Mouse (Mus musculus): ENCODE measurements at regions not wholly inside any gene's neighbourhood (a gene's known extent, or its start where the extent isn't known, plus 50 kb on each side); places are given as distances from the start of the nearest gene placed in this dataset.

- peak; percentile 81 for DNase-seq
- Histone ChIP-seq H3K4me3 (replicated peaks; ENCODE audit: low read depth, low read length) (no peak overlapping the region), H3K9me3 (ENCODE audit: control insufficient read depth, low read length) (no peaks in the 10 kb centered on the region), H3K36me3 (ENCODE audit: control insufficient read depth, insufficient read depth, low read length) (no peaks in the 10 kb centered on the region), H3K4me2 (ENCODE audit: low read length) (no peak overlapping the region), H3K27me3 (ENCODE audit: control insufficient read depth, insufficient read depth, low read length) (no peaks in the 10 kb centered on the region), H3K27ac (replicated peaks; ENCODE audit: low read depth, low read length) (no peak overlapping the region), H3K9ac (replicated peaks; ENCODE audit: low read length) (no peak overlapping the region), H3K4me1 (ENCODE audit: control insufficient read depth, insufficient read depth, low read length) (no peaks in the 10 kb centered on the region; the same call in 1 of the 2 replicates)
- 65% methylated on average over 1 of the region's 1 CpGs for WGBS
- ATAC-seq (ENCODE audit: low FRiP score, low TSS enrichment), result no peak
Observed at GRCm38 (mm10) chr14:72300026-72300425, 191.6 kb downstream of the Gm9195 start.

GRCm38 (mm10) chr14:72294631-72295030 is 197.0 kb downstream of the Gm9195 start:
- H3K27me3 ChIP-seq (ENCODE audit: control insufficient read depth, insufficient read depth, low read length), result no peaks in the 10 kb centered on the region
- no peaks in the 10 kb centered on the region for H3K36me3 ChIP-seq (ENCODE audit: control insufficient read depth, insufficient read depth, low read length)
- H3K9me3 ChIP-seq (ENCODE audit: control insufficient read depth, low read length), result no peaks in the 10 kb centered on the region
- H3K9ac ChIP-seq (replicated peaks; ENCODE audit: low read length), result no peak overlapping the region
- no peak overlapping the region for H3K4me2 ChIP-seq (ENCODE audit: low read length)
- no peak overlapping the region for H3K27ac ChIP-seq (replicated peaks; ENCODE audit: low read depth, low read length)
- no peaks in the 10 kb centered on the region; the same call in 1 of the 2 replicates for H3K4me1 ChIP-seq (ENCODE audit: control insufficient read depth, insufficient read depth, low read length)
- no peak overlapping the region for H3K4me3 ChIP-seq (replicated peaks; ENCODE audit: low read depth, low read length)
- DNase-seq (peak; percentile 18), ATAC-seq (ENCODE audit: low FRiP score, low TSS enrichment) (no peak)
- WGBS, result 39% methylated on average over 6 of the region's 6 CpGs

GRCm38 (mm10) chr14:72293677-72294387 is 197.8 kb downstream of the Gm9195 start:
- H3K9me3 ChIP-seq (ENCODE audit: control insufficient read depth, low read length), result no peaks in the 10 kb centered on the region
- H3K27me3 ChIP-seq (ENCODE audit: control insufficient read depth, insufficient read depth, low read length), result no peaks in the 10 kb centered on the region
- 64% methylated on average over 9 of the region's 9 CpGs for WGBS
- H3K4me3 ChIP-seq (replicated peaks; ENCODE audit: low read depth, low read length), result no peak overlapping the region
- no peaks in the 10 kb centered on the region; the same call in 1 of the 2 replicates for H3K4me1 ChIP-seq (ENCODE audit: control insufficient read depth, insufficient read depth, low read length)
- H3K36me3 ChIP-seq (ENCODE audit: control insufficient read depth, insufficient read depth, low read length), result no peaks in the 10 kb centered on the region
- H3K27ac ChIP-seq (replicated peaks; ENCODE audit: low read depth, low read length), result no peak overlapping the region
- H3K9ac ChIP-seq (replicated peaks; ENCODE audit: low read length), result no peak overlapping the region
- H3K4me2 ChIP-seq (ENCODE audit: low read length), result no peak overlapping the region
- ATAC-seq (ENCODE audit: low FRiP score, low TSS enrichment) (0 out of 2 replicates have a peak, but pooled peaks have one; percentile 24), DNase-seq (peak; percentile 82)

- H3K9ac ChIP-seq (replicated peaks; ENCODE audit: low read length), result no peak overlapping the region
- no peak overlapping the region for H3K27ac ChIP-seq (replicated peaks; ENCODE audit: low read depth, low read length)
- no peaks in the 10 kb centered on the region for H3K36me3 ChIP-seq (ENCODE audit: control insufficient read depth, insufficient read depth, low read length)
- H3K4me2 ChIP-seq (ENCODE audit: low read length), result no peak overlapping the region
- H3K9me3 ChIP-seq (ENCODE audit: control insufficient read depth, low read length), result no peaks in the 10 kb centered on the region
- 80% methylated on average over 7 of the region's 7 CpGs for WGBS
- ATAC-seq (ENCODE audit: low FRiP score, low TSS enrichment) (no peak), DNase-seq (peak; percentile 23)
- H3K4me1 ChIP-seq (ENCODE audit: control insufficient read depth, insufficient read depth, low read length), result no peaks in the 10 kb centered on the region; the same call in 1 of the 2 replicates
- no peak overlapping the region for H3K4me3 ChIP-seq (replicated peaks; ENCODE audit: low read depth, low read length)
- H3K27me3 ChIP-seq (ENCODE audit: control insufficient read depth, insufficient read depth, low read length), result no peaks in the 10 kb centered on the region
Observed at GRCm38 (mm10) chr14:72292656-72293299, 198.9 kb downstream of the Gm9195 start.

- Histone ChIP-seq H3K27me3 (ENCODE audit: control insufficient read depth, insufficient read depth, low read length) (no peaks in the 10 kb centered on the region), H3K9ac (replicated peaks; ENCODE audit: low read length) (no peak overlapping the region), H3K36me3 (ENCODE audit: control insufficient read depth, insufficient read depth, low read length) (no peaks in the 10 kb centered on the region), H3K4me3 (replicated peaks; ENCODE audit: low read depth, low read length) (no peak overlapping the region), H3K4me2 (ENCODE audit: low read length) (no peak overlapping the region), H3K27ac (replicated peaks; ENCODE audit: low read depth, low read length) (no peak overlapping the region), H3K9me3 (ENCODE audit: control insufficient read depth, low read length) (no peaks in the 10 kb centered on the region), H3K4me1 (ENCODE audit: control insufficient read depth, insufficient read depth, low read length) (no peaks in the 10 kb centered on the region)
- DNase-seq, result no peak
- 86% methylated on average over 4 of the region's 4 CpGs for WGBS
- ATAC-seq (ENCODE audit: low FRiP score, low TSS enrichment), result no peak
Observed at GRCm38 (mm10) chr14:72277309-72277708, 214.3 kb downstream of the Gm9195 start.

GRCm38 (mm10) chr14:72259255-72259654 is 232.4 kb downstream of the Gm9195 start:
- Histone ChIP-seq H3K4me3 (replicated peaks; ENCODE audit: low read depth, low read length) (no peak overlapping the region), H3K4me2 (ENCODE audit: low read length) (no peak overlapping the region), H3K9ac (replicated peaks; ENCODE audit: low read length) (no peak overlapping the region), H3K36me3 (ENCODE audit: control insufficient read depth, insufficient read depth, low read length) (no peaks in the 10 kb centered on the region), H3K9me3 (ENCODE audit: control insufficient read depth, low read length) (no peaks in the 10 kb centered on the region), H3K4me1 (ENCODE audit: control insufficient read depth, insufficient read depth, low read length) (no peaks in the 10 kb centered on the region), H3K27ac (replicated peaks; ENCODE audit: low read depth, low read length) (no peak overlapping the region), H3K27me3 (ENCODE audit: control insufficient read depth, insufficient read depth, low read length) (no peaks in the 10 kb centered on the region)
- DNase-seq (peak; percentile 14), ATAC-seq (ENCODE audit: low FRiP score, low TSS enrichment) (no peak)
- 25% methylated on average over 2 of the region's 2 CpGs for WGBS

- Histone ChIP-seq H3K27ac (replicated peaks; ENCODE audit: low read depth, low read length) (no peak overlapping the region), H3K9me3 (ENCODE audit: control insufficient read depth, low read length) (no peaks in the 10 kb centered on the region), H3K9ac (replicated peaks; ENCODE audit: low read length) (no peak overlapping the region), H3K4me1 (ENCODE audit: control insufficient read depth, insufficient read depth, low read length) (peaks cover 10% of the 10 kb centered on the region), H3K36me3 (ENCODE audit: control insufficient read depth, insufficient read depth, low read length) (no peaks in the 10 kb centered on the region), H3K27me3 (ENCODE audit: control insufficient read depth, insufficient read depth, low read length) (no peaks in the 10 kb centered on the region), H3K4me2 (ENCODE audit: low read length) (no peak overlapping the region), H3K4me3 (replicated peaks; ENCODE audit: low read depth, low read length) (no peak overlapping the region)
- 90% methylated on average over 4 of the region's 4 CpGs for WGBS
- ATAC-seq (ENCODE audit: low FRiP score, low TSS enrichment) (no peak), DNase-seq (no peak)
Observed at GRCm38 (mm10) chr14:72241872-72242271, 249.8 kb downstream of the Gm9195 start.

GRCm38 (mm10) chr14:72240272-72240671 is 251.4 kb downstream of the Gm9195 start:
- 0 out of 2 replicates have a peak overlapping the region, but pooled peaks have one; percentile 2 for H3K27ac ChIP-seq (replicated peaks; ENCODE audit: low read depth, low read length)
- DNase-seq (no peak), ATAC-seq (ENCODE audit: low FRiP score, low TSS enrichment) (no peak; the same call in 1 of the 2 replicates)
- H3K4me2 ChIP-seq (ENCODE audit: low read length), result no peak overlapping the region
- WGBS, result 30% methylated on average over 4 of the region's 4 CpGs
- H3K4me1 ChIP-seq (ENCODE audit: control insufficient read depth, insufficient read depth, low read length), result peaks cover 10% of the 10 kb centered on the region
- H3K36me3 ChIP-seq (ENCODE audit: control insufficient read depth, insufficient read depth, low read length), result no peaks in the 10 kb centered on the region
- H3K9me3 ChIP-seq (ENCODE audit: control insufficient read depth, low read length), result no peaks in the 10 kb centered on the region
- H3K27me3 ChIP-seq (ENCODE audit: control insufficient read depth, insufficient read depth, low read length), result no peaks in the 10 kb centered on the region
- no peak overlapping the region for H3K9ac ChIP-seq (replicated peaks; ENCODE audit: low read length)
- H3K4me3 ChIP-seq (replicated peaks; ENCODE audit: low read depth, low read length), result no peak overlapping the region

- Histone ChIP-seq H3K27me3 (ENCODE audit: control insufficient read depth, insufficient read depth, low read length) (no peaks in the 10 kb centered on the region), H3K4me3 (replicated peaks; ENCODE audit: low read depth, low read length) (no peak overlapping the region), H3K36me3 (ENCODE audit: control insufficient read depth, insufficient read depth, low read length) (no peaks in the 10 kb centered on the region), H3K4me1 (ENCODE audit: control insufficient read depth, insufficient read depth, low read length) (peaks cover 10% of the 10 kb centered on the region), H3K4me2 (ENCODE audit: low read length) (no peak overlapping the region), H3K9ac (replicated peaks; ENCODE audit: low read length) (no peak overlapping the region), H3K27ac (replicated peaks; ENCODE audit: low read depth, low read length) (no peak overlapping the region), H3K9me3 (ENCODE audit: control insufficient read depth, low read length) (no peaks in the 10 kb centered on the region)
- no peak for ATAC-seq (ENCODE audit: low FRiP score, low TSS enrichment)
- 95% methylated on average over 4 of the region's 4 CpGs for WGBS
- no peak for DNase-seq
Observed at GRCm38 (mm10) chr14:72238344-72238743, 253.3 kb downstream of the Gm9195 start.

All from midbrain, embryonic 14.5 days (tissue).